Mouse (Mus musculus) granulocyte monocyte progenitor cell, adult 5-6 weeks (primary cell): ENCODE measurements at regions not wholly inside any gene's neighbourhood (a gene's known extent, or its start where the extent isn't known, plus 50 kb on each side); places are given as distances from the start of the nearest gene placed in this dataset.
"Not testable (repeated sequence)": the region's sequence is repeated elsewhere in the genome, so short reads cannot be mapped to it uniquely, and the experiment has no call there.

ENCODE experiments used
- ATAC-seq: replicated peaks from 2 replicates; pipeline ENCODE4 v1.8.0; 2016; ENCODE audit warnings: mild to moderate bottlenecking, moderate TSS enrichment, inconsistent platforms; ENCODE audit not compliant: poor library complexity, severe bottlenecking

DNA sequence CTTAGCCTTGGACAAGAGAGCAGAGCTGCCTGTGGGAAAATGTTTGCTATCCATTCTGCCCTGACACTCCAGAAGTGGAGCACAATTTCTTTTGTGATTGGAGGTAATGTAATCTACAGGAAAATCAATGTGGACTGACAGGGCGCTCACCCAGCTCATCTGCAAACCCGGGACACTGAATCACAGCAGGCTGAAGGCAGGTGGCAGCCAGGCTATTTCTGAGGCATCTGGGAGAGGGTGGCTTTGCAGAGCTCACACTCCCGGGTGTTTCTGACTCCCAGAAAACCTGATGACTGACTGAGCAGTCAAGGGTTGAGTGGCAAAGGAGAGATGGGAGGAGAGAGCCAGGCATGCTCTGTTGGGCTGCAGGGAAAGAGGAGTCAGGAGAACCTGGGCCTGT lies 524.4 kb downstream of the Bnc2 start:
- no peak for ATAC-seq

DNA sequence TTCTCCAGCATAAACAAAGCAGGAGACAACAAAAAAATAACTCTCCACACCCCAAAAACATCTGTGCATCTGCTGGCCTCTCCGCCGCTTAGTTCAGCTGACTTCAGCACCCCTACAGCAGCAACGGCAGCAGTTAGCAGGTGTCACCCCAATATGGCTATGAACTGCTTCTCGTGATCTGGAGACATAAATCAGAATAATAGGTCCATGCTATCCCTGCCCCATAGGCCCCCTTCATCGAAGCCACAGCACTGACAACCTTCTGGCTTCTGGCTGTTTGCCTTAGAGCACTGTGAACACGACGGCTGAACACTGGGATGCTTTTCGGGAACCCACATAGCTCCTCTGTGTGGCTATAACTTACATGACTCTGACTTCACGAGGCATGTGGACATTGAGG lies 523.8 kb downstream of the Bnc2 start:
- ATAC-seq, result no peak

GRCm38 (mm10) chr4:84151971-84152450 lies 523.1 kb downstream of the Bnc2 start:
- ATAC-seq, result no peak

DNA sequence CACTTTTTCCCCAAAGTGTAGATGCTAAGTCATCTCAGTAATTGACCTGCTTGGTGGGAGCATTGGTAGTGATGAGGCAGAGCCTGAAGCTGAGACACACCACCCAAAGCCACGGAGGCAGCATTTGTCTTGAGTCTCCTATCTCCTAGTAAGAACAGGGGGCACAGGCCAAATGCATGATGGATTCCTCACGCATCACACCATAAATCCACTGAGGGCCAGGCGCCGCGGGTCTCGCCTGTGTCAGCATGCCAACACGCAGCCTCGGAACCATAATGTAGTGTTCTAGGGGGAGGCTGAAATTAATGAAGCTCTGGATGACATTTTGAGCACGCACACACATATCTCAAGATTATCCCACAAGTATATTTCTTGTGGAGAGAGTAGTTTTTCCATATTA lies 521.5 kb downstream of the Bnc2 start:
- ATAC-seq, result no peak

DNA sequence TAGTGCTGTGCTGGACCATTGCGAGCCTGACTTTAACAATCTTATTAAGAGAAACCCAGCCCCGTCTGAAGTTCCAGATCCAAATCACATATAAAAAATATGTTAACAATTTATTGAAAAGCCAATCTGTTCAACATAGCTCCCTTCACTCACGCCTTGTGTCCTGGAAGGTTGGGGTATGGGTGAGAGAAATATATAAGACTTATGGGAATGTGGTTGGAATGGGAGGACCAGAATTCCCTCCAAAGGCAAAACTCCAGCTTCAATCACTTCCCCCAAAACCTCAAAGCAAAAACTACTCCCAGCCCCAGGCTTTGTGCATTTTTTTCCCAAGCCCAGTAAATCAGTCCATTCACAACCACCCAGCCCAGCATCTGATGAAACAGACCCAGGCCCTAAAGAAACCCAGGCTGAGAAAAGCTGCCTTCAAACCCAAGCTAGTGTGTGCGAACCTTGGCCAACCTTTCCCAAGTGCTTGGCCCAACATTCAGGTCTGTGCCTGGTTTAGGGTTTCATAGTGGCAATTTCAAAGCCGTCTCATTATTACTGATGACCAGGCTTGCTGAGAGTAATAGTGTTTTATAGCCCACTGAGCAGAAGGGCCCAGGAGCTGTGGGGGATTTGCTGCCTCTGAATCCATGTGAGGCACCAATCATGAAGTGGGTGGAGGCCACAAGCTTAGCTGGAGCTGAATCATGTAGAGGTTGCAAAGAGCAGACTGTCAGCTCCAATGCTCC lies 517.0 kb downstream of the Bnc2 start:
- no peak for ATAC-seq

- ATAC-seq, result no peak
Measured at GRCm38 (mm10) chr4:84163362-84163761, 511.7 kb downstream of the Bnc2 start.

GRCm38 (mm10) chr4:84165256-84165655 lies 509.8 kb downstream of the Bnc2 start:
- ATAC-seq, result peak; percentile 78

DNA sequence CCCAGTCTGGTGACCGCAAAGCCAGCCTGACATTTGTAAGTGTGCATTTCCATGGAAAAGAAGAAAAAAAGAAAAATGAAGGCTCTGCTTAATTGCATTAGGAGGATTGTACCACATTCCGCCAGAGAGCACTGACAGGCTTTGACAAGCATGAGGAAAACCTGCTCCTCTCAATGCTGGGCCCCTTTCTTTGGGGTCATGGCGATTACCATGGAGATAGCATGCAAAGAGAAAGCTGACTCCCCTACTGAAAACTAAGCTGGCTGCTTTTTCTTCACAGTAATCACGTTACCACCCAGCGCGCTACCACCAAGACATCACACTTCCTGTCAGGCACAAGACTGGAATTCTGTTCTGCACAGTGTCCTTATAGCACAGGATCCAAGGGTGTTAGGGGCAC lies 502.2 kb downstream of the Bnc2 start:
- ATAC-seq, result no peak

DNA sequence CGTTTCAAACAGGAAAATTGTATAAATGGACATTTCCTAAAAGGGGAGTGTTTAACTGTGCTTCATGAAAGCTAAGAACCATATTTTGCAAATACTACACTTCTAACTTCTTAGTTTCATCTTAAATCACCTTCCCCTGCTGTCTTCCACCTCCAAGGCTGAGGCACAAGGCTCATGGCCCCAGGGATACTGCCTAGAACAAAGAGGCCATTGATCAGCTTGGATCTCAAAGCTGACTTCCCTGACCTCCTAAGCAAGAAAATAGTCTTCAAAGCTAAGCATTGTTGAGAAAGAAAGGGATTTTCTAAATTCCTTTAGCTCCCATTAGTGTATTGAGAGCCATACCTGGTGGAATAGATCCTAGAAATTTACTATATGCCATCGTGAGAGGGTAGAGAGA lies 501.6 kb downstream of the Bnc2 start:
- ATAC-seq, result no peak

GRCm38 (mm10) chr4:84176457-84176856 lies 498.6 kb downstream of the Bnc2 start:
- not testable (repeated sequence) for ATAC-seq

- ATAC-seq, result no peak
Measured at GRCm38 (mm10) chr4:84177827-84178226, 497.2 kb downstream of the Bnc2 start.

GRCm38 (mm10) chr4:84184436-84184835 lies 490.6 kb downstream of the Bnc2 start:
- ATAC-seq, result no peak

GRCm38 (mm10) chr4:84184844-84185243 lies 490.2 kb downstream of the Bnc2 start:
- no peak for ATAC-seq

DNA sequence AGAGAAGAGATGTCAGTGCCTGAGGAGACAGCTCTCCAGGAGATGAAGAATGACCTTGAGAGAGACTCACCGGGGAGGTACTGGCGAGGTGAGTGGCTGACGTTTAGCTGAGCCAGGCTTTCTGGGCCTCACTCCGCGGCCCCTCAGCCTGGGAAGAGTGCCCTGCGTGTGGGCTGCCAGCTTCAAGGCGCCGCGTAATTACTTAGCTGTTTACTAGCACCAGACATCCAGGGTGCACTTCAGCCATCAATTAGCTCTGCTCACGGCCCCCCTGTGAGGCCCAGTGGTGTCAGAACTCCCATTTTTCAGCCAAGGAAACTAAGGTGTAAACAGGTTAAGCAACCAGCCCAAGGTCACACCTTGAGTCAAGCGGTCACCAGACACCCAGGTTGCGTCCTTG lies 485.8 kb downstream of the Bnc2 start:
- no peak for ATAC-seq

DNA sequence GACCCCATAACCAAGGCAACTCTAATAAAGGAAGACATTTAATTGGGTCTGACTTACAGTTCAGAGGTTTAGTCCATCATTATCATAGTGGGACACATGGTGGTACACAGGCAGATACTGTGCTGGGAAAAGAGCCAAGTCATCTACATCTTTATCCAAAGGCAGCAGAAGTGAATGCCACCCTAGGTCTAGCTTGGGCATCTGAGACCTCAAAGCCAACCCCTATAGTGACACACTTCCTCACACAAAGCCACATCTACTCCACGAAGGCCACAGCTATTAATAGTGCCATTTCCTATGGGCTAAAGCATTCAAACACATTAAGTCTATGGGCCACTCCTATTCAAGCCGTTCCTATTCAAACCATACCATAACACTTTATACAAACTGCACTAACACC lies 483.8 kb downstream of the Bnc2 start:
- no peak for ATAC-seq

- no peak for ATAC-seq
Measured at GRCm38 (mm10) chr4:84192301-84192700, 482.8 kb downstream of the Bnc2 start.

DNA sequence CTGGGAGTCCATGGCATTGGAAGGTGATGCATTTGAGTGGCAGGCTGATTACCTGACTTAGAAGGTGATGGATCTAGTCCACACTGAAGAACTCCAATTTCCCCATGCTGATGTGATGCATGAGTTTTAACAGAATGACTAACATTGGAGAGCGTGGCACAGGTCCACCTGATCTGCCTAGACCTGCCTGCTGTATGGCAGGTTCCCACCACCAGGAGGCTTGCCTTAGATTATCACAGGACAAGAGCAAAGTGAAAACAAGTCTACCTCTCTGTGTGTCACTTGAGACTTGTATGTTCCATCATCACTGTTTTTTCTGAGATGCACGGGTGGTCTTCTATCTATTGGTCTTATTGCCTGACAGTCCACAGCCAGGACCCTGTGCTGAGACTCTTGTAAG lies 478.3 kb downstream of the Bnc2 start:
- ATAC-seq, result no peak

DNA sequence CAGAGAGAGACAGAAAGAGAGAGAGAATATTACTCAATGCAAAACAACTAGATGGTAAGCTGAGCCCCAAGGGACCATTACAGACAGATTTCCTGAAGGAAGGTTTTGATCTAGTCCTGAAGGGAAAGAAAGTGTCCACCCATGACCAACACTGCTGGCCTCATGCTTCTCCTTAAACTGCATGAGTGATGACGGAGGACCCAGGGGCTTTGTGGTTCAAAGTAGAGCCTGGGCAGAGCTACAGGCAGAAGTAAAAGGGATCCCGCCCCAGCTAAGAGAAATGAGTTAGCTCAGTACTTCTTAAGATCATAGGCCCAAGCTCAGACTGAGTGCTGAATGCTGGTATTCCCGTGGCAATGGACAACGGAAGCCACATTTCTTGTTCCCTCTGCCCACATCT lies 476.9 kb downstream of the Bnc2 start:
- no peak for ATAC-seq

- ATAC-seq, result no peak
Measured at GRCm38 (mm10) chr4:84199181-84199656, 475.9 kb downstream of the Bnc2 start.

GRCm38 (mm10) chr4:84201001-84201400 lies 474.1 kb downstream of the Bnc2 start:
- no peak for ATAC-seq

- no peak for ATAC-seq
Measured at GRCm38 (mm10) chr4:84202231-84202630, 472.8 kb downstream of the Bnc2 start.

DNA sequence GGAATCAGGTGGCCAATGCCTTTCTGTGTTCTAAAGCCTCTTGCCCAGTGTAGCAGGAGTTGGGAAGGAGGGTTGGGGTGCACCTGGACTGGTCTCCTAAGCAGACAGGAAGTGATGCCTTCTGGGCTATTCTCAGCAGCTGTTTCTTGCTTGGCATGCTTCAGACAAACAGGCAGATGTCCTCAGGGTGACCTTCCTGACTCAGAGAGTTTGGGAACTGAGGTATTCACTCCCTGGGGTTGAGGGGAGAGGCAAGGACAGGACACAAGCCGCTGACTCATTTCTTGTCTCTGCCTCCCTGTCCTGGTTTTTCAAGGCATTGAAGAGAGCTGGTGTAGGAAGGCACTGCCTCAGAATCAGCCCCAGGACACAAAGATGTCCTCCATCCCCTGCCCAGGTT lies 471.4 kb downstream of the Bnc2 start:
- ATAC-seq, result no peak
